Mouse (Mus musculus) regulatory T cell (primary cell): ENCODE measurements at regions not wholly inside any gene's neighbourhood (a gene's known extent, or its start where the extent isn't known, plus 50 kb on each side); places are given as distances from the start of the nearest gene placed in this dataset.

ENCODE experiments used
- in situ Hi-C: fragments of 300-600 bp; cut with MboI, MseI; formaldehyde crosslinking; loops from one replicate; pipeline ENCODE4 v1.15.1; 2025; ENCODE audit warnings: high pct_unique_total_duplicates

DNA sequence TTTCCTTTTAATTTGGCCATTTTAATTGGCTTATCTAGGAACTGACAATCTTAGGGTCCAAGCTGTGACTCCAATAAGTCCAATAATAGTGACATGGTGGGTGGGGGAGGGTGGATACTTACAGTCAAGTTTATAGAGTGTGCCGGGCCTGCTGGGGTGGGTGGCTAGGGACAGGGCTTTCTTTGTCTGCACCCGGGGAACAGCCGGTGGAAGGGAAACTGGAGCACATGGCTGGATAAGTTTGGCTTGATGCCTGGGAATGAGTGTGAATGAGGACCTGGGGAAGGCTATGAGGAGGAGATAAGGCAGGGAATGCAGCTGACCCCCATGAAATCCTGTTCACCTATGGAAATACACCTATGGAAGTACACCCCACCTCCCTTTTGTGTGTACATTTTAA lies 81.7 kb upstream of the Cers4 start:
- in situ Hi-C loops, result loop anchor here (5.0 kb wide), 1 partner anchor 91 kb away; no protein-coding TSS in a partner anchor

- in situ Hi-C loops, result loop anchor here (5.0 kb wide), 1 partner anchor 90 kb away; no protein-coding TSS in a partner anchor
Measured at GRCm38 (mm10) chr8:4411836-4412235, 81.0 kb upstream of the Cers4 start.

GRCm38 (mm10) chr8:4413206-4413605 lies 79.6 kb upstream of the Cers4 start:
- in situ Hi-C loops, result loop anchor here (5.0 kb wide), 1 partner anchor 89 kb away; no protein-coding TSS in a partner anchor

- in situ Hi-C loops, result loop anchor here (5.0 kb wide), 1 partner anchor 89 kb away; no protein-coding TSS in a partner anchor
Measured at GRCm38 (mm10) chr8:4413764-4414163, 79.1 kb upstream of the Cers4 start.

DNA sequence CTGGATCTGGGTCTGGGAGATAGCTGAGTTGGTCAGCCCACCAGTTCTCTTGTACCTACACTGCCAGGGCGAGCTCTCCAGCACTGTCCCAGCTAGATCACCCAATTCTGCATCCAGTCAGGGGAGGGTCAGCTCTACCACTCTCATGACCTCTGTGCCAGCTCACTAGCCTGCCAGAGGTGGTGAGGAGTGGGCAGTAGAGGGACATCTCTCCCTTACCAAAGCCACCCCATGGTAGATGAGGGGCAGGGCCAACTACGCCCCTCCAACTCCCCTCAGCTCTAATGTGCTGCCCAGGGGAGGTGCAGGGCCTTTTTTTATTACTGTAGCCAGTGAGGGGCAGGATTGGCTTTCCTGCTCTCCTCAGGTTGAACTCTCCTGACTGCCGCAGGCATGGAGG lies 75.7 kb upstream of the Cers4 start:
- in situ Hi-C loops, result no loop called here

- in situ Hi-C loops, result no loop called here
Measured at GRCm38 (mm10) chr8:4433161-4433560, 59.7 kb upstream of the Cers4 start.

DNA sequence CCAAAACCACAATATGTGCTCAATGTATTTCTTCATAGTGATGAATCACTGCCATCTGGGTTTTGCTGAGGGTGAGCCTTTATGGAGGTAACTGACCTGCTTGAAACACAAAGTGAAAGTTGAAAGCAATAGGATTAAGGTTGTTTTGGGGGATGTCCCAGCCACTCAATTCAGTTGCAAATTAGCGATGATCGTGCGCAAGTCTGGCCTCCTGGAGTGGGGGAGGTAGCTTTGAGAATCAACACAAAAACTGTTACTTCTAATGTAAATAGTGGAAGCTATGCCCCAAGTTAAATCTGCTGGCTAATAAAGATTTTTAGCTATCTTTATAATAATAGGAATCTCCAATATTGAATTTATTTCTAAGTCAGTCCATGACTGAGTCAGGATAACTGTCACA lies 56.3 kb upstream of the Cers4 start:
- in situ Hi-C loops, result no loop called here
